Mouse (Mus musculus): Measurements from ENCODE around the gene Slc45a2.
"Not testable (repeated sequence)": the region's sequence is repeated elsewhere in the genome, so short reads cannot be mapped to it uniquely, and the experiment has no call there.

Slc45a2 gene

DNA sequence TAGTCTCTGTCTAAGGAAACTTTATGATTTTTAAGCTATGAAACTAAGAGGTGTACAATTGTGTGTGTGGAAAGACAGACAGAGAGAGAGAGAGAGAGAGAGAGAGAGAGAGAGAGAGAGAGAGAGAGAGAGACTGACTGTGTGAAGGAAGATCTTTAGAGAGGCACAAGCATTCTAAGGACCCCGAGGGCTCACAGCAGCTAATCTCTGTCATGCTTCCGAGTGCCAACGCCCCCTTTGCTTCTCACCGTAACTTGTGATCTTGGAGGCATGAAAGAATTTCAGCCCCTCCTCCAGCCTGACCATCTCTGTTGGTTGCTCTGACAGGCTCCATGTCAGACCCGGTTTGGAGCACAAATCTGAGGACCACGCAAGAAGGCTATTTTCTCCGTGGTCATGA is at the start of gene Slc45a2:
Slc45a2 (plus strand) TSS at position 301 of the 400 bp plus-strand sequence.
- DNase-seq, result no peak

DNA sequence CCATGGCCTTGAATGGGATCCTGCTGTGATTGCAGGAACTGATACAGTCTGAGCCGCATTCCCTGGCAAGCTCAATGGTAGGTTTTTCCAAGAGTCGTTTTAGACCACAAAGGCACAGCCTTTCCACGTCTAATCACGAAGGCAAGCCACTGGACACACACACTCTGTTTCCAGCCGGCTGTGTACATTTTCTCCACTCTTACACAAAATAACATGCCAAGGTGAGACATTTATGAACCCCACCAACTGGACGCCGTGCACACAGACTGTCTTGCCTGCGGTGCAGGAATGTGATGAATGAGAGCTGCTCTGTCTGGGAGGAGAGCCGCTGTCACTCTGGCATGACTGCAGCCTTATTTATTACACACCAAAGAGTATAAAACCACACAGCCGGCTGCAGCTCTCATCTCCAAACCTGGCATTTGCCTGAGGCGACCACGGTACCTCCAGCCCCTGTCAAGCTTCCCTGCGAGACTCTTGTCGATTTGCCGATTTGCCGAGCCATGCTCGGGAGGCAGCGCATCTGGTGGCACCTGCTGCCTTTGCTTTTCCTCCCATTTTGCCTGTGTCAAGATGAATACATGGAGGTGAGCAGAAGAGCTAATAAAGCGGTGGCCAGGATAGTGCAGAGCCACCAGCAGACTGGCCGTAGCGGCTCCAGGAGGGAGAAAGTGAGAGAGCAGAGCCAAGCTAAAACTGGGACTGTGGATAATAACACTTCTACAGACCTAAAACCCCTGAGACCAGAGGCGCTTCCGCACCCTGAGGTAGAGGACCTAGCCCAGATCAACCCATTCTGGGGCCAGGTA is 48.4 kb upstream of the Slc45a2 start, which contains the start of gene C1qtnf3:
C1qtnf3 (plus strand) TSS at position 382 of the 809 bp plus-strand sequence.
- peak; percentile 38 to 40 for DNase-seq

DNA sequence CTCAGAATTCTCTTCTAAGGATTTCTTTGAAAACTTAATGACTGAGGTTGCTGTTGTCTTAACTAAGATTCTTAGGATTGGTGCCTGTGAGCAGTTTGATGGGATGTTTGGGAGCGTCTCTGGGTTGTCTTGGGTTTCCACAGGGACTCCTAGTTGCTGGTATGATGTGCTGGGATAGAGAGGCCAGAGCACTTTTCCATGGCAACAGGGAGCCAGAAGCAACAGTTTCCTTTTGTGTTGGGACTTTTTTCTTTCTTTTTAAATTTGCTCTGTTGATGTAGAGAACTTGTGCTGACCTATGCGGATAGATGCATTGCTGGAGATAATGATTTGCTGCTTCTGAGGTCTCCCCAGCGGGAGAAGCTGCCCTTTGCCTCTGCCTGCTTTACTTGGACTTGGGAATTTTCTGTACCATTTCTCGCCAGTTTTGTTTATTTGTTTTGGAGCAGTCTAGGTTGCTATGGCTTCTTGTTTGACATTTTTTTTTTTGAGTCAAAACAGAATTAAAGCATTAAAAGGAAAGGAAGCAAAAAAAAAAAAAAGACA is 47.7 kb upstream of the Slc45a2 start:
- no peak for DNase-seq

DNA sequence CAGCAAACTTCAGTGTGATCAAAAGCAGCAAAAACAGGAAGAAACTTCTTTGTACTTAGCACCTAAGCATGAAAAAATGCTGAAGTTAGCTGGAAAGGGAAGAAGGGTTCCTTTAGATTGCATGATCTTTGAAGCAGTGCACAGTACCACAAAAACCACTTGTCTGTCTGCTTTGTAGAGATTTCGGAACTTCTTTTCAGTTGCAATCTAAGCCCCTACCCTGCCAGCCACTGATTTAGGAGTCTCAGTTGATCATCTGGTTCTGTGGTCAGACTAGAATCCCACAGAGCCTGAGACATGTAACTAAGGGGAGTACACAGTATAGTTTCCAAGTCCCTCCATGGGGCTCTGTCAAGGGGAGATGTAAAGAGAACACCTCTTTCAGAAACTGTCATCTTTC is 47.1 kb upstream of the Slc45a2 start:
- no peak for DNase-seq

DNA sequence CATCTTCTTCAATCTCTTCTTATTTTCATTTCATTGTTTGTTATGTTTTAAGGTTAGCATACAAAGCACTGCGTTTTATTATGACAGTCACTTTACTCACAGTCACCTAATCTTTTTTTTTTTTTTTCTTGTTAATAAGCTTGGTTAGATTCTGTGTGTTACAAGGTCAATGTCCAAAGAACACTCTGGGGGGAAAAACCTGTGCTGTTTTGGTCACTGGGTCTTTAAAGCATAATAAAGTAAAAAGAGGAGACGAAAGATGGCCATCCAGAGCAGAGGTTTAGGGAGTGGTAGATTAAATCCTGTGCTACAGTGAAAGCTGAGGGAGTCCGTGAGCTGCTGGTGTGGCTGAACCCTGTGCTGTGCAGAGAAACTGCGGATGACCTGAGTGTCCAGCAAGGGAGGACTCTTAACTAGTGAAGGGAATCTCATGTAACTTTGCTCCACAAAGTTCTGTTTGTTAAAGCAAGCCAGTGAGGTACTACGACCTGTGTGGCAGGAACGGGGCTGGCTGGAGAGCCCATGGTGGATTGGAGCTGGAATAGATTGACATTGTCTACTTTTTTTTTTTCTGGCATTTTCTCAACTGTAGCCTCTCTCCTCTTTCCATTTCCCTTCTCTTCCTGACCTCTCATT is 46.0 kb upstream of the Slc45a2 start:
- no peak for DNase-seq

DNA sequence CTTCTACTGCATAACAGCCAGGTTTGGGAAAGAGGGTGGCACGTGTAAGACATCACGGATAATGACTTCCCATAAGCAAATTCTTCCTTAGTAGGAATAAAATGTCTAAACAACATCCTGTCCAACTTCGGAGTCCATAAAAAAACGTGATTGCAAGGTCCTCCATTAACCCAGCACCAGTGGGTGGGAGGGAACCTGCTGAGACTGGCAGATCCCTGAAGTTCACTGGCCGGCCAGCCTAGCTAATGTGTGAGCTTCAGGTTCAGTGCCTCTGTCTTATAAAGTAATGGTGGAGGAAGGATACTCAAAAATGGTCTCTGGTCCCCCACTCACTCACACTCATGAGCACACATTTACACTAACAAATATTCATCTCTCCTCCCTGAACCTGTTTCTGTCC is 45.4 kb upstream of the Slc45a2 start:
- no peak for DNase-seq

DNA sequence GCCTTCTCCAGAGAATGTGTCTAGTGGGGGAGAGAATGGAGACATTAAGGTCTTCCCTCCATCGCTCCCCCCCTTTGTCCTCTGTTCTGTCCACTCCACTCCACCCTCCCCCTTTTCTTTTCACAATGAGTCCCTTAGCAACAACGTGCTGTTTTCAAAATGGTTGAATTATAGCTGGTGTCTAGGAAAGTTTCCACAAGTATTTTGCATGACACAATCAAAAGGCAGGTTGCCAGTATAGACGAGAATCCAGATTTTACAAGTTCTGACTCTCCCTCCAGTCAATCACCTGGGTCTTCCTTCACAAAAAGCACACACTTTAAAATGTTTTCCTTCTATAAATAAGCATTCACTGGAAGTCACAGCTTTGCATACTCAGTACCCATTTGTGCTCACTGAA is 43.8 kb upstream of the Slc45a2 start:
- no peak for DNase-seq

DNA sequence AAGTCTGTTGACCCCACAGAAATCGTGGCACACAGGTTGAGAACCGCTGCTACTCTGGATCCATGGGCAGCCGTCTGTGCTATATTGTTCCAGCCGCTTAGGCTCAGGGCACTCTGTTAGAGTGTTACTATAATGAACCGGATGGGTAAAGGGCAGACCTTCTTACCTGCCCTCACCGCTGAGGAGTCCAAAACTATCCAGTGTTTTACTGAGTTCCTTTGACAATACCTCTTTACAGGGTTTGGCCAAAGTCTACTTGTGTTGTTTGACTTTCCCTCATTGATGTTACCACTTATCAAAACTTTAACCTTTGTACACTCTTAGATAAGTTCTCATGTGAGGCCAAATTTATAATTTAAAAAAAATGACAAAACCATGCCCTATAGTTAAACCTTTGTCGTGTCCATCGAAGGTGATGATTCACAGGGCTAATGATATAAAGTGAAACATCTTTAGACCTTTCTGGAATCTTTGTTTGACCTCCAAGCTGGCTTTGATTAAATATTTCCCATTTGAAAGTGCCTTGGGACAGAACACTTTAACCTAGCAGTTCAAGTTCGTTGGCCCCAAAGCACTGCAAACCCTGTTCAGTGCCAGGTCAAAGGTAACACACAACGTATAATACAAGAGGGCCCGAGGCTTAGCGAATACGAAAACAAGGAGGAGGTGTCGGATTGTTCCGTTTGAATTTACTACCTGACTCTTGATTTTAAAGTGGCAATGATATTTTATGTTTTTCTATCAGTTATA is 41.1 kb upstream of the Slc45a2 start:
- DNase-seq, result no peak

DNA sequence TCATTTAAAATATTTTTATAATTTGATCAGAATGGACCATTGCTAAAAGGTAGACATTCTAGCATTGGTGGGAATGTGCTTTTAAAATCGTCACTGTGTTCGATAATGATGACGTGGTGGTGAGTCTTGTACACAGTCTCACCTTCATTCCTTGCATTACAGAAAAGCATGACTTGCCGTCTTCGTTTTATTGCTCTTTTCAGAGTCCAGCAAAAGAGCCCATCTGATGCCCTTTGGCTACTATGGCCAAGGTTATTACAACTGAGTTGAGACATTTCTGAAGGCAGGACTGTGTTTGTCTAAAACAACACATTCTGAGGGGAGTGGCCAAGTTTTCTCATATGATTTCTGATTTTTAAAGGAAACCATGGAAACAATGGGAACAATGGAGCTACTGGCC is 40.3 kb upstream of the Slc45a2 start:
- DNase-seq, result no peak

DNA sequence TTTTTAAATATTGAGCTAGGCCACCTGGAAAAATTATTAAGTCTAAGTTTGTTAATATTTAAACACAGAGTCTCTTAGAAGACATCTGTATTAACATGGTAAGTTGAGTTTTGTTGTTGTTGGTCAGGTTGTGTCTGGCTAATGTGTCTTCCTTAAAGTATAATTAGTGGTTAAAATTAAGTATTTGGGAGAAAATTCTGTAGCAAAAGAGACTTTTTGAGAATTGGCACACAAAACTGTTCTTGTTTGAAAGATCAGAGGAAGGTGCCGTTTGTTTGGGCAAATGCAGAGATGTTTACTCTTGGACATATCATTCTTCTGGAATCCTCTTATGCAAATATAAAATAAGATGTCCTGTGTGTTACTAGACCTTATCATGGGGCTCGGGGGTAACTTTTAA is 37.9 kb upstream of the Slc45a2 start:
- no peak for DNase-seq

DNA sequence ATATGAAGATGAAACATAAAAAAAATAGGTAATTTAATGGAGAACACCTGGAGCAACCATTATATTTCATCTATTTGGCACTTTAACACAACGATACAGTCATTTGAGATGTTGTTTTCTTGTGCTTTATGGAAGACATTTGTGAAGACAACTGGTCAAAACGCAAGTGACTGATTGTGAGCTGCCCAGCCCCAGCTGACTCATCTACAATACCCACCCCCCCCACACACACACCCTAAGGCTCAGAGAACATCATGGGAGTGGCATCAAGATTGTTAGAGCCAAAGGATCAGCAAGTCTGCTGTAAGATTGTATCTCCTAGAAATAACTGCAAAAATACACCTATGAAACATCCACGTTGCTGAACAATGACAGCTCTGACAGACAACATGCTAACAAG is 31.1 kb upstream of the Slc45a2 start:
- DNase-seq, result no peak

DNA sequence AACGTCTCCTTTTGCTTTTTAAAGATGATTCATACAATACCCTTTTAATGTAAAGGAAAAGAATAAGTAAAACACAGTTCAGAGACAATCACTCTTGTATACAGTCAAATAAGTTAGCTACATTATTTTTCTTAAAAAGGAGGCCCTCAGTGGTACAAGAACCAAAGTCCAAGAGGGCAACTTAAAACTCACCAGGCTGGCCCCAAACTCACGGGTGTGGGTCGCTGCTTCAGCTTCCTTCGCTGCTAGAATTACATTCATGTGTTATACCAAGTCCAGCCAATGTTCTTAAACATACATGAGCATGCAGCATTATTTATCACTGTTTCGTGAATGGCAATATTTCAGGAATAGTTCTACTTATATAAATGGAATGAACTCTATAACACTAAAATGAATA is 29.7 kb upstream of the Slc45a2 start:
- no peak for DNase-seq

DNA sequence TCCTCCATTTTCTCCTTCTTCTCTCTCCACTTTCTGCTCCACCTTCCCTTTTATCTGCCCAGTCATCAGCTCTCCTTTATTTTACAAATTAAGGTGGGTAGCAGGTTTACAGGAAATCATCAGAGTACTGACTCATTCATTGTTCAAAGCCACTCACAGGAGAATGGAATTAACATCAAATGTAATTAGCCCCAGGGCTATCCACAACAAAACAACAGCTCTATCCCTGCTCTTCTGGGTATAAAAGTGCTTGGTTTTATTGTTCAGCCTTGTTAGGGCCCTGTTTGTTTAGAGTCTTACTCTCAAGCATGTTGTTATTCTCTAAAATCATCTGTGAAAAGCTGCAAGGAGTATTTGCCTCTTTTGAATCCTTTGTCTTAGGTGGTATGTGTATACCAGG is 23.4 kb upstream of the Slc45a2 start:
- DNase-seq, result no peak

DNA sequence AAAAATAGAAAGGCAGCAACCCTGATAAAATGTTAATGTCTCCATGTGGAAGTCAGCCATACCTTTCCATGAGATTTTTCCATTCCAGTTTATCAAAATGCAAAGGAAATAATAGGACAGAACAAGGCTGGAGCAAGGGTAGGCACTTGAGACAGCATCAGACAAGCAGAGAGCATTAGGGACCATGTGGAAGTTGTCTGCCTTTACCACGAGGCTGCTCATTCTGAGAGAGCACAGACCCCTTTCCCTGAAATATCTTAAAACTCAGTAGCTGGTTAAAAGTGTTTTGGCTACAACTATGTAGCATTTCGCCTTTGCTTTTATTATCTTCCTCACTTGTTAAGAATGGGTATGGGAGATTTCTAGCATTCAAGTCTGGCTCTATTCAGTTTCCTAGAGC is 19.8 kb upstream of the Slc45a2 start:
- DNase-seq, result no peak

DNA sequence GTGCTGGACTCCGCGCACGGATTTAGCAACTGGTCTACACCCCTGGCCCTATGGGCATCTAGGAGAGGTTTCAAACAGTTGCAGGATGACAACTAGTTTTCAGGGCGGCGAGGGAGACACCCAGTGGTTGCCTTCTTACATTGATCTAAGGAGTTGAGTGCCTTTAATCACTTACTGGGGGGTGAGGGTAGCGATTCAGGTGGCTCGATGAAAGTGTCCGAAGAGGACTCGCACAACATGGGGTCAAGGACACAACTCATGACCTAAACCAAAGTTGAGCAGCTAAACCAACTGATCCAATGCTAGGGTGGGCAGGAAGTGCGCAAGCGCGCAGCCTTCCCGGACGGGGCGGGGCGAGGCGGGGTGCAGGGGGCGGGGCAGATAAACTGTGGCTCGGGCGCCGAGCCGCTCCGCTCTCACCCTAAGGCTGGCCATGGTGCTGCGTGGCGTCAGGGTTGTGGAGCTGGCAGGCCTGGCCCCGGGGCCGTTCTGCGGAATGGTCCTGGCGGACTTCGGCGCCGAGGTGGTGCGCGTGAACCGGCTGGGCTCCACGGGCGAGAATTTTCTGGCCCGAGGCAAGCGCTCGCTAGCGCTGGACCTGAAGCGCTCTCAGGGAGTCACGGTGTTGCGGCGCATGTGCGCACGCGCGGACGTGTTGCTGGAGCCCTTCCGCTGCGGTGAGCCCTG is 19.0 kb upstream of the Slc45a2 start, which contains the start of gene Amacr:
Amacr (plus strand) TSS at position 380 of the 687 bp plus-strand sequence.
- DNase-seq, result peak; percentile 93 to 95

DNA sequence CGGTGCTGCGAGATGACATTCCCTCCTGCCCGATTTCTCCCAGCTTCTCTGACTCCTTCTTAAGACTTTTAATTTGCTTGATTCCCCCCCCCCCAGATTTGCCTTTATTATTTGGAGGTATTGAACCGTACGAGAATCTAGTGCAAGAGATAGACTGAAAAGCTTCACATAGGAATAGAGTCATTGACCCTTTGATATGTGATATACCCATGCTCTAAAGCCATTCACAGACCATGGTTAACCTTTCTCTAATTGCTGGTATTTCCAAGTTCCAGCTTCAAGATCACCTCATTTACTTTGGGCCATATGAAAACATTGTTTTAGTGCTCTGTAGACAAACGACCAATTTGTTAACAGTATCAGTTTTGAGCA is 18.5 kb upstream of the Slc45a2 start:
- DNase-seq, result no peak

DNA sequence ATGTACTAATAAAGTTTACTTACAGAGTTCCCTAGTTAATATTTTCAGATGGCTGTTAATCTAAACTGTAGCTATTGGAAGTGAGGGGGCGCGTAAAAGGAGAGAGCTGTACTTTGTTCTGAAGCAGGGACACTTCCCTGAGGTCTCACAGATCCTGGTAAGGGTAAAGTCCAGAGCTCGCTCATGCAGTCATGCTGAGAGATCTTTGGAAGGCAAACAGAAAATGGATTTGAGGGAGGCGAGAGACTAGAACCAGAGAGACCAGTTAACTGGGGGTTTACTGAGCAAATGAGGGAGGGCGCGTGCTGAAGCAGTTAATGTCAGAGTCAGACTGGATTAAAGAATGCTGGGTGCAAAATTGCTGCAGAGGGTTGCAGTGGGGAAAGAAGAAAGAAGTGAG is 14.8 kb upstream of the Slc45a2 start:
- DNase-seq, result no peak

DNA sequence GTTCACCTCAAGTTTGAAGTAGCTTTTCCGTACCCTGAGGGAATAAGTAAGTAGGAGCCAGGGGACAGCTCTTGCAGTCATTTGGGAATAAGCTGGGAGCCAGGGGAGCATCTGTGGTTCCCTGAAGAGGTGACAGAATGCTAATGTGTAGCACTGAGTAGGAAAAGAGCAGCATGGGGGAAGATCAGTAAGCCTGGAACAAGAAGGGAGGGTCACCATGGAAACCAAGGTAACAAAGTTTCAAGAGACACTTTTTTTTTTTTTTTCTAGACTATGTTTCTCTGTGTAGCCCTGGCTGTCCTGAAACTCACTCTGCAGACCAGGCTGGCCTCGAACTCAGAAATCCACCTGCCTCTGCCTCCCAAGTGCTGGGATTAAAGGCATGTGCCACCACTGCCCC is 14.0 kb upstream of the Slc45a2 start:
- not testable (repeated sequence) for DNase-seq

DNA sequence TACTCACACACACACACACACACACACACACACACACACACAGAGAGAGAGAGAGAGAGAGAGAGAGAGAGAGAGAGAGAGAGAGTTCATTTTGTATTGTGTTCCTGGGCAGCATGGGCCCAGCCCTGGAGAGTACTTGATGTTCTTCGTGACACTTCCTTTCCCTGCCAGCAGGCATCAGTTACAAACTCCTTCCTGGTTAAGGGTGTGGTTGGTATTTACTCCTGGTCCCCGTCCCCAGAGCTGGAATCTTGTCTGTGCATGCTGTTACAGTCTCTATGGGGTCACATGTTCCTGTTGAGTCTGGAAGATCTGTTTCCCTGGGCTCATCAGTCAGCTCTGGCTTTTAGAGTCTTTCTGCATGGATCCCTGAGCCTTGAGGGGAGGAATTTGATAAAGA is 10.1 kb upstream of the Slc45a2 start:
- no peak for DNase-seq

DNA sequence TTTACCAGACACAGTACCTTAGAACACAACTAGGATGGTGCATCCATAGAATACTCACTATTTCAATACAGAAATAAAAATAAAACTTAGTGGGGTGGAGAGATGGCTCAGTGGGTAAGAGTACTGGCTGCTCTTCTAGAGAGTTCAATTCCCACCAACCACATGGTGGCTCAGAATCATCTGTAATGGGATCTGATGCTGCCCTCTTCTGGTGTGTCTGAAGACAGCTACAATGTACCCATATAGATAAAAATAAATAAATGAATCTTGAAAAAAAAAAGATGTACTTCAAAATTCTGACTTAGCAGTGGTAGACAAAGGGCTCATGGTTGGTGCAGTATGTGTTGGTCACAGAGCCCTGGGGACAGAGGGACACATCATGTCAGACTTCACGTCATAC is 9.0 kb upstream of the Slc45a2 start:
- peak; percentile 18 to 22 for DNase-seq

DNA sequence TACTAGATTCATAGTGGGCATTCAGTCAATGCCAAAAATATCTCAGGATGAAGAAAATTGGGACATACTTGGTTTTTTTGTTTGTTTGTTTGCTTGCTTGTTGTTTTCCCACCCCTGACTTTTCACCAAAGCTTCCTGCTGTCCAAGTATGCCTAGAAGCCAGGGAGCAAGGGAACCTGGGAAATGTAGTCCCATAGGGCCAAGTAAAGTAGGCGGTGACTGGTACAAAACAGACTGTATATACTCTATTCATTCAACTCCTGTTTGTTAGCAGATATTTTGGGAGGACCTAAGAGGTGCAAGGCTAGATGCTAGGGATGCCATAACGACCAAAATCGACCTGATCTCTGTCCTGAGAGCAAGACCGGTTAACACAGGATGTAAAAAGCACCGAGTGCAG is 689 bp upstream of the Slc45a2 start:
- peak; percentile 21 to 26 for DNase-seq

DNA sequence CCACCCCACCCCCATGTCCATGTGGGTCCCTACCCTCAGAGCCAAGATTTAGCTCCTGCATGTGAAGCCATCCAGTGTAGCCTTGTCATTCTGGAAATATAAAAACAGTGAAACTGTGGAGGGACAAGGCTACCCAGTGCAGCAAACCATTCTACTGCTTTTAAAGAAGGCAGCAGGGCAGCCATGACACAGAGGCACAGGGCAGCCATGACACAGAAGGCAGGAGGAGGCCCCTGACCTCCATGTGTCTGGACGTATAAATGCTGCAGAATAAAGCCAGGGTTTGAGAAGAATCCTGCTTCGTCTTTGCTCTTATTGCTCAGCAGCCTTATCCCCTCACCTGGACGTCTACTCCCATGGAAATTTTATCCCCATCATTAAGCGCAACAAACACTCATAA is 3.3 kb downstream of the Slc45a2 start:
- DNase-seq, result no peak

DNA sequence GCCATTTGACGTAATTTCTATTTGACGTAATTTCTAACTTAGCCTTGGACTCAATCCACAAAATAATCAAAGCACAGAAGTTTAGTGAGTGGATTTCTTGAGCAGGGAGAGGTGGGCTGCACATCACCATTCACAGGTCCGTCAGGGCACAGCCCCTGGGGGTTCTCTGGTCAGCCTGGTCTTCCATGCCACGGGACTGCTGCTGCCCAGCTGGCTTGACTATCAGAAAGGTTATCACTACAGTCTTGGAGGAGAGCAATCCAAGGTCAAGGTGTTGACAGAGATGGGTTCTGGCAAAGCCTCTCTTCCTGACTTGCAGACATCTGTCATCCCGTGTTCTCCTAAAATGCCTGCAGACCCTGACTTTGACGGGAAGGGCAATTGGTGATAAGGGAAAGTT is 4.1 kb downstream of the Slc45a2 start:
- no peak for DNase-seq

All from cerebellum, postnatal 10 days (tissue).